Mouse (Mus musculus): ENCODE results near the gene Rab39.

GRCm38 (mm10) chr9:53695846-53696245 lies 10.2 kb downstream of the Rab39 start:
- TF ChIP-seq CTCF (IDR thresholded peaks at IDR 0.05; ENCODE audit: extremely low read depth, insufficient read length, insufficient replicate concordance, low read depth, low read length) (no peak), POLR2A (IDR thresholded peaks at IDR 0.05; ENCODE audit: low read depth, low read length) (no peak)

Data from small intestine, adult 2 months (tissue).